Mouse (Mus musculus) lung, adult 2 months (tissue): Measurements from ENCODE around the gene Clrn1.
"Not testable (repeated sequence)": the region's sequence is repeated elsewhere in the genome, so short reads cannot be mapped to it uniquely, and the experiment has no call there.

Experiments used
- CTCF ChIP-seq: fragments of 200-500 bp; IDR thresholded peaks from 2 replicates; pipeline ENCODE4 v1.5.1; 2011; ENCODE audit warnings: mild to moderate bottlenecking, low read length, control low read depth; ENCODE audit not compliant: insufficient read depth
- POLR2A ChIP-seq: fragments of 200-500 bp; IDR thresholded peaks from 2 replicates; pipeline ENCODE4 v1.6.1; 2011; ENCODE audit warnings: low read depth, mild to moderate bottlenecking, control low read depth, low read length, borderline replicate concordance; ENCODE audit errors: extremely low read depth

DNA sequence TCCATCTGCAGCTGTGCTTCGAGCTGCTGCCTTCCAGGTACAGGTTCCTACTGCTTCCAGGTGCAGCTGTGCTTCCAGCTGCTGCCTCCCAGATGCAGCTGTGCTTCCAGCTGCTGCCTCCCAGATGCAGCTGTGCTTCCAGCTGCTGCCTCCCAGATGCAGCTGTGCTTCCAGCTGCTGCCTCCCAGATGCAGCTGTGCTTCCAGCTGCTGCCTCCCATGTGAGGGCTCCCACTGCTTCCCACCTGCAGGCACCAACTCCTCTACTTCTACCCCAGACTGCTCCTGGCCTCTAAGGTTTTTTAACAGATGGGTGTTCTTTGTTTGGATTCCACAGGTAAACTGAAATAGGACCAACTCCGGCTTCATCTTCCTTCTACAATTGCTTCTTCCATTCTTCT lies 13.3 kb downstream of the Clrn1 start:
- not testable (repeated sequence) for TF ChIP-seq POLR2A, CTCF
